Mouse (Mus musculus): Measurements from ENCODE around the gene Gpc6. TPM values are rescaled to one million over a fixed set of nuclear protein-coding genes. Genes with fewer than 3 reads are reported as not detected.
A peak's percentile ranks its signal among the peaks of the same experiment; 100 is the strongest.

Gene Gpc6
- total RNA-seq, 2 experiments from 2014 or later = 18.2 to 19.4 TPM

- H3K27ac ChIP-seq = no peak overlapping the region
- no peak overlapping the region for H3K4me3 ChIP-seq
- intact Hi-C loops (cut with DNase I) = no loop called here
- no peak for DNase-seq (ENCODE audit: extremely low spot score in 1 of 2, low spot score in 2 of 2)
- no peak for TF ChIP-seq CTCF (IDR thresholded peaks at IDR 0.05)
These were observed 181.8 kb downstream of the Gpc6 start for GRCm38 (mm10) chr14:117106900-117107299.

DNA sequence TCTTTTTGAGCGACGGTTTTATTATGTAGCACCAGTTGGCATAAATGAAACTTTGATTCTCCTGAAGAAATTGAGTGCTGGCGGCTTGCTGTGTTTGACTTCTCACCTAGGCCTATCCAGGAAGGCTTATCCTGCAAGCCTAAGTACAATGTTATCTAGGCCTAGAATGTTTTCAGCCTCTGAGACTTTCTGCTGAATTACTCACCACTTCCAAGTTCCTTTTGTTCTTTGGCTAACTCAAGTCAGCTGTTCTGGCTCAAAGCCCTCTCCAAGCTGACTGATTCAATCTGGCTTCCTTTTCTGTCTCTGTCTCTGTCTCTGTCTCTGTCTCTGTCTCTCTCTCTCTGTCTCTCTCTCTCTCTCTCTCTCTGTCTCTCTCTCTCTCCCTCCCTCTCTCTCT lies 188.0 kb downstream of the Gpc6 start:
- H3K27ac ChIP-seq = no peak overlapping the region
- no peak for TF ChIP-seq CTCF (IDR thresholded peaks at IDR 0.05)
- intact Hi-C loops (cut with DNase I) = no loop called here
- no peak for DNase-seq (ENCODE audit: extremely low spot score in 1 of 2, low spot score in 2 of 2)
- no peak overlapping the region for H3K4me3 ChIP-seq

- no peak overlapping the region for H3K4me3 ChIP-seq
- intact Hi-C loops (cut with DNase I) = no loop called here
- no peak for TF ChIP-seq CTCF (IDR thresholded peaks at IDR 0.05)
- no peak for DNase-seq (ENCODE audit: extremely low spot score in 1 of 2, low spot score in 2 of 2)
- no peak overlapping the region for H3K27ac ChIP-seq
These were observed 196.9 kb downstream of the Gpc6 start for GRCm38 (mm10) chr14:117122036-117122435.

GRCm38 (mm10) chr14:117130334-117130733 lies 205.2 kb downstream of the Gpc6 start:
- DNase-seq (ENCODE audit: extremely low spot score in 1 of 2, low spot score in 2 of 2) = no peak
- intact Hi-C loops (cut with DNase I) = no loop called here

DNA sequence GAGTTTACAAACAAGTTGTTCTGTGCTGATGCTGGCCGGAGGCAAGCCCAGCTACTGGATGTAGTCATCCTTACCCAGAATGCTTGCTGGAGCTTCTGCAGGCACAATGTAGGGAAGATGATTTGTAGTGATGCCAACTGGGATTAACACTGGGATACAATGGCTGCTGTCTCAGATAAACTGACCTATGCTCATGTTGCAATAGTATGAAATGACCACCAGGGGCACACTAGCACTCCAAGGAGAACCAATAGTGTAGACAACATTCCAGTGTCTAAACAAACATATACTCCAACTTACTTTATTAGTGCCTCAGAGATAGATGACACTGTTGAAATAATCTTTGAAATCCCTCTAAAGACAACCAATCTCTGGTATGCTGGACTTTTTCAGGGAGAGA lies 206.2 kb downstream of the Gpc6 start:
- intact Hi-C loops (cut with DNase I) = no loop called here
- Histone ChIP-seq H3K4me3 (no peak overlapping the region), H3K27ac (no peak overlapping the region)
- TF ChIP-seq CTCF (IDR thresholded peaks at IDR 0.05) = peak; percentile 25; the same call in 1 of the 2 replicates
- no peak for DNase-seq (ENCODE audit: extremely low spot score in 1 of 2, low spot score in 2 of 2)

More at GRCm38 (mm10) chr14:117130334-117130733, 205.2 kb downstream of the Gpc6 start:
- Histone ChIP-seq H3K27ac (no peak overlapping the region), H3K4me3 (no peak overlapping the region)
- TF ChIP-seq CTCF (IDR thresholded peaks at IDR 0.05) = no peak

DNA sequence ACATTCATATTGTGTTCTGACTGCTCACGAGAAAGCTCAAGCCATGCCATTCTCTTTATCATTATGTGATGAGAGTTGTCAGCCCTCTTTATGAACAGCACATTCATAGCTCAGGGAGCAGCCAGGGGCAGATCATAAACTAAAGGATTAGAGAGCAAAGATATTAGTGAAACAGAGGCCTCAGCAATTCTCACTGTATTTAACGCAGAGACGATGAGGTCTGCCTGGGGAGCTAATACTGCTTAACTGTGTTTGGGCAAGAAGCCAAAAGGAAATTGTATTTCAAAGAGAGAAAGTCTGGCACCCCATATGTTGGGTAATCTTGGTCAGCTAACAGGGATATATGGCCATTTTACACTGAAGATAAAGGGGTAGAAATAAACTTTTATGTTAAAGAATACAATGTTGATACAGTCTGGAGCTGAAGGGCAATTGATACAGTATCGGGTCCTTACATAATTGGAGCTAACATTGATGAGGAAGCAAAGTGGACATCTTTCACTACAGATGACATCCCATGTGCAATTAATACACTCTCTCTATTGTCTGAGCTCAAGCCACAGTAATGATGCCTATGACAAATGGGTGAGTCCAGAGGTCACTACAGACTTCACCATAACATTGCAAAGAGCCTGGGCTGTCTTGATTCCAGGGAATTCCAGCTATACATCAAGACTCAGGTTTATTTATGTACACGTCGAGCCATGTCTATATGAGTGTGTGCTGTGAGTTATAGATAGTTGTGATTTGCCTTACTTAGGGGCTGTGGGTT lies 216.1 kb downstream of the Gpc6 start:
- DNase-seq (ENCODE audit: extremely low spot score in 1 of 2, low spot score in 2 of 2) = no peak
- H3K27ac ChIP-seq = no peak overlapping the region
- intact Hi-C loops (cut with DNase I) = no loop called here
- TF ChIP-seq CTCF (IDR thresholded peaks at IDR 0.05) = no peak
- no peak overlapping the region for H3K4me3 ChIP-seq

GRCm38 (mm10) chr14:117146089-117146488 lies 221.0 kb downstream of the Gpc6 start:
- Histone ChIP-seq H3K27ac (no peak overlapping the region), H3K4me3 (no peak overlapping the region)
- TF ChIP-seq CTCF (IDR thresholded peaks at IDR 0.05) = no peak
- intact Hi-C loops (cut with DNase I) = no loop called here
- DNase-seq (ENCODE audit: extremely low spot score in 1 of 2, low spot score in 2 of 2) = no peak

DNA sequence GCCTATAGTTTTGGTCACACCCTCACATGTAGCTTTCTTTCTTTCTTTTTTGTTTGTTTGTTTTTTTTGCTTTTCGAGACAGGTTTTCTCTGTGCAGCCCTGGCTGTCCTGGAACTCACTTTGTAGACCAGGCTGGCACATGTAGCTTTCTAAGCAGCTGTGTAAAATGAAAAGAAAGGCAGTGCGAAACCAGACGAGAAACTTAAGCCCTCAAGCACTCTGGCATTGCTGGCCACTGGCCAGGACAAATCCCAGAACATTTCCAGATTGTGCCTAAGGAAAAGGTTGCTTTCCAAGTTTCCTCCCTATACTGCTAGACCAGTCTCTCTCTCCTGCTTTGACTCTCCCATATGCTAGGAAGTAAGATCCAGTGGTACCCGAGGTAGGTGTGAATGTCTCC lies 221.6 kb downstream of the Gpc6 start:
- no peak for TF ChIP-seq CTCF (IDR thresholded peaks at IDR 0.05)

DNA sequence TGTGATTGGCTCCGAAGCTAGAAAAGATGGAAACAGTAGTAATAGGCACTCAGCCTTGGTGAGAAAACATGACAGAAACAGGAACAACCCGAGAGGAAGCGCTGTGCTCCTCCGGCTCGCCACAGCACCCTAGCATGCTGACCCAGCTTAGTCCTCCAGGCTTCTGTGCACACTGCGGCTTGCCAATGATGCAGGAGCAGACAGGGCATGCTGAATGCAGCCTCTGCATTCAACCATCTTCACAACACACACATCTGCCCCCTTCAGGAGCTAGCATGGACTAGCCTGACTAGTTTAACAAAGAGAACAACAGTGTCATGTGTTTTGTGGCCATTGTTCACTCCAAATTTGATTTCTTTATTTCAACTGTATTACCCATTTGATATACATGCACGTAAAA lies 226.5 kb downstream of the Gpc6 start:
- intact Hi-C loops (cut with DNase I) = no loop called here
- no peak overlapping the region for H3K27ac ChIP-seq
- H3K4me3 ChIP-seq = no peak overlapping the region
- DNase-seq (ENCODE audit: extremely low spot score in 1 of 2, low spot score in 2 of 2) = no peak
- TF ChIP-seq CTCF (IDR thresholded peaks at IDR 0.05) = no peak

More for the DNA sequence above, 221.6 kb downstream of the Gpc6 start:
- intact Hi-C loops (cut with DNase I) = no loop called here
- DNase-seq (ENCODE audit: extremely low spot score in 1 of 2, low spot score in 2 of 2) = no peak
- no peak overlapping the region for H3K27ac ChIP-seq
- no peak overlapping the region for H3K4me3 ChIP-seq

GRCm38 (mm10) chr14:117155884-117156465 lies 230.9 kb downstream of the Gpc6 start:
- no peak overlapping the region for H3K4me3 ChIP-seq
- intact Hi-C loops (cut with DNase I) = no loop called here
- no peak for DNase-seq (ENCODE audit: extremely low spot score in 1 of 2, low spot score in 2 of 2)
- no peak overlapping the region for H3K27ac ChIP-seq
- no peak for TF ChIP-seq CTCF (IDR thresholded peaks at IDR 0.05)

DNA sequence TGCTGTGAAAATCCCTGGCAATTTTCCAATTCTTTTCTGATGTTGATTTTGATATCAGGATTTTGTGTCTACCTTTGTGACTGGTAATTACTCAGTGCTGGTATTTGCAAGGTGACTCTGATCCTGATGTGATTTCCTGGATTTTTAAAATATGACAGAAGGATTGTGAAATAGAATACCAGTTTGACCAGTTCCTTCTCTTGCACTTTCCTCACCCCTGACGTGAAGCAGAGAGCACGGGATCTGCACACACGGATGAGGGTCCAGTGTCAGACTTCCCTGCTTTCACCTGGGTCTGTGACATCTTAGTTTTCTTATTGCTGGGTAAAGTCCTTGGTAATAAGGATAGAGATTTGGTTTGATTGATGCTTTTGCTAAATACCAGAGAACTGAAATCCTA lies 232.3 kb downstream of the Gpc6 start:
- Histone ChIP-seq H3K27ac (no peak overlapping the region), H3K4me3 (no peak overlapping the region)
- DNase-seq (ENCODE audit: extremely low spot score in 1 of 2, low spot score in 2 of 2) = no peak
- intact Hi-C loops (cut with DNase I) = no loop called here
- TF ChIP-seq CTCF (IDR thresholded peaks at IDR 0.05) = no peak

DNA sequence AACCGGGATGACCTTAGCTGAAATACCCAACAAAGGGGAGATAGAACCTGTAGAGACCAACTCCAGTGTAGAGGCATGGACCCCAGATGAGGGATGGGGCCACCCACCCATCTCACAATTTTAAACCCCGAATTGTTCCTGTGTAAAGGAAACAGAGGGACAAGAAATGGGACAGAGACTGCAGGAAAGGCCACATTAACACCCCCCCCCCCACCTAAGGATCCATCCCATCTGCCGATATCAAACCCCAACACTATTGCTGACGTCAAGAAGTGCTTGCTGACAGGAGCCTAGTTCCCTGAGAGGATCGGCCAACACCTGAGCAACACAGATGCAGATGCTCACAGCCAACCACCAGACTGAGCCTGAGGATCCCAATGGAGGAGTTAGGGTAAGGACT lies 241.2 kb downstream of the Gpc6 start:
- DNase-seq (ENCODE audit: extremely low spot score in 1 of 2, low spot score in 2 of 2) = no peak
- H3K27ac ChIP-seq = no peak overlapping the region
- no peak overlapping the region for H3K4me3 ChIP-seq
- intact Hi-C loops (cut with DNase I) = no loop called here
- no peak for TF ChIP-seq CTCF (IDR thresholded peaks at IDR 0.05)

DNA sequence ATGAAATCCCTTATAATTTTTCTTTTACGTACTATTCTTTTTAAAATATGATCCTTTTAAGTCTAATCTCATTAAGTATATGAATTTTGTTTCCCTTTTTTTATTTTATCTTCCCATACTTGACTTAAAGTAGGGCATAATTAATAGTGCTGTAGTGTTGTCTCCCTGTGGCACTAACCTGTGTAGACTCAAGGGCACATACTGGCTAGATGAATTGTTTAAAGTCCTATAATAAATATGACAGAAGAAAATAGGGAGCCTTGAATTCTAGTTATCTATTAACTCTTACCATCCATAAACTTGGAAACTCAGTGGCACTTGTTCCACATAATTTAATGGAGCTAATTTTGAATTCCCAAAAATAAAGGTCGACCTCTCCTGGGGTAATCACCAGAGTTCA lies 268.2 kb downstream of the Gpc6 start:
- Histone ChIP-seq H3K27ac (no peak overlapping the region), H3K4me3 (no peak overlapping the region)
- TF ChIP-seq CTCF (IDR thresholded peaks at IDR 0.05) = no peak
- no peak for DNase-seq (ENCODE audit: extremely low spot score in 1 of 2, low spot score in 2 of 2)
- intact Hi-C loops (cut with DNase I) = no loop called here

Measured in left cerebral cortex, adult 2 months (tissue).